Mouse (Mus musculus) neural tube, embryonic 13.5 days (tissue): ENCODE results near the gene Sp2. TPM values are rescaled to one million over a fixed set of nuclear protein-coding genes. Genes with fewer than 3 reads are reported as not detected.
A peak's percentile ranks its signal among the peaks of the same experiment; 100 is the strongest.

Experiments
- ATAC-seq: fragments of 200-750 bp; cut with Nextera tagmentation; 2 replicates; pipeline ENCODE4 v1.8.0; 2017; ENCODE audit warnings: low read depth, mild to moderate bottlenecking, moderate TSS enrichment, moderate library complexity
- H3K27ac ChIP-seq: fragments of 300-500 bp; sonication (generic); replicated peaks from 2 replicates; pipeline ENCODE4 v1.5.1; 2015; ENCODE audit warnings: moderate library complexity, mild to moderate bottlenecking, inconsistent platforms
- H3K27me3 ChIP-seq: fragments of 300-500 bp; sonication (generic); 2 replicates; pipeline ENCODE4 v1.6.1; 2015; ENCODE audit warnings: mild to moderate bottlenecking, inconsistent platforms
- H3K36me3 ChIP-seq: fragments of 300-500 bp; sonication (generic); 2 replicates; pipeline ENCODE4 v1.6.1; 2015; ENCODE audit warnings: mild to moderate bottlenecking, inconsistent platforms
- H3K4me1 ChIP-seq: fragments of 300-500 bp; sonication (generic); replicated peaks from 2 replicates; pipeline ENCODE4 v1.6.1; 2015; ENCODE audit warnings: inconsistent platforms
- H3K4me2 ChIP-seq: fragments of 300-500 bp; sonication (generic); 2 replicates; pipeline ENCODE4 v1.6.1; 2015; ENCODE audit warnings: inconsistent platforms, mild to moderate bottlenecking, moderate library complexity
- H3K4me3 ChIP-seq: fragments of 300-500 bp; sonication (generic); 2 replicates; pipeline ENCODE4 v1.5.1; 2015; ENCODE audit warnings: mild to moderate bottlenecking, inconsistent platforms
- H3K9ac ChIP-seq: fragments of 300-500 bp; sonication (generic); 2 replicates; pipeline ENCODE4 v1.6.1; 2015; ENCODE audit warnings: moderate library complexity, mild to moderate bottlenecking, inconsistent platforms
- H3K9me3 ChIP-seq: fragments of 300-500 bp; sonication (generic); 2 replicates; pipeline ENCODE4 v1.6.1; 2016; ENCODE audit warnings: inconsistent platforms
- WGBS: fragments of 180-500 bp; shearing (Covaris S2); methylation state at CpG from one replicate; pipeline ENCODE4 v1.1.7; 2015; 5-methylcytosine and 5-hydroxymethylcytosine counted together
- polyA plus RNA-seq: library from polyadenylated mRNA; unstranded; fragments of >200 nt; fragmentation: Nextera tagmentation; extraction: Ambion mirVana; gene quantifications from 2 replicates; pipeline ENCODE4 v1.2.1, GENCODE M21; 2015

Sp2 gene
- 15.9 and 16.7 TPM in 2 replicates for polyA plus RNA-seq

DNA sequence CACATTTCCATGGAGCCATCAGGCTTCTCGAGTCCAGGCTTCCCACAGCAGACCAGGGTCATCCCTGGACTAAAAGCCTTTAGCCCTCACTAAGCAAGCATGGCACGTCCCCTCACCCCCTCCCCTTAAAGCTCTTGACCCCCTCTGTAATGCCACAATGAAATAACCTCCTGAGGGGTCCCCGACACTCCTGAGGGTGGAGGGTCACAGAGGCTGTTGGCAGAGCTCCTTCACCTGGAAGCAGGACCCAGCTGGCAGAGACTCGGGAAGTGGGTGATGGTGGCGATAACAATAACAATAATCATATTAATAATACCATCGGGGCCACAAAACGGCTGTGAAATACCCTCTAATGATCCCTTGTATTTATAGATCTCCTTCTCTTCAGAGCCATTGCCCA lies at the start of gene Sp2:
Gene Sp2 (minus strand): TSS at position 101 of the 400 bp plus-strand sequence.
- no peaks in the 10 kb centered on the region for H3K9me3 ChIP-seq
- no peak for ATAC-seq
- H3K4me3 ChIP-seq, result no peak within 1 kb of the TSS
- peak within 1 kb of the TSS; percentile 33 for H3K4me2 ChIP-seq
- peaks cover 28% of the 10 kb centered on the region for H3K27me3 ChIP-seq
- peaks cover 25% of the 10 kb centered on the region for H3K4me1 ChIP-seq
- H3K9ac ChIP-seq, result peak within 1 kb of the TSS; percentile 43; the same call in 1 of the 2 replicates
- 29% methylated on average over 7 of the region's 7 CpGs for WGBS
- H3K27ac ChIP-seq, result no peak within 1 kb of the TSS
- no peaks in the 10 kb centered on the region for H3K36me3 ChIP-seq

DNA sequence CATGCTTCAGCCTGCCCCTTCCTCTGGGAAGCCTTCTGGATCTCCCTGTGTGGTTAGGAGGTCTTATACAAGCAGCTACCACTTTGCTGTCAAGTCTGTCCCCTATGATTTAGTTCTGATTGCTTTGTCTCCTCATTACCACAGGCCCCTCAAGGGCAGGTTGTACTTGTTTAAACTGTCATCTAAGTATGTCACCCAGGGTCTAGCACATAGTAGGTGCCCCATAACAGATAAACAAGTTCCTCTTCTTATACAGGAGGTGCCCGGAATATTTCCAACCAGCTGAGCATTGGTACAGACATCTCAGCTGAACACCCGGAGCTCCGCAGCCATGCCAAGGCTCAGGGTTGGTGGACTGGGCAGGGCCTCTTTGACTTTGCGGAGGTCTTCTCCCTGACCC lies 49.7 kb upstream of the Sp2 start:
- peaks cover 10% of the 10 kb centered on the region for H3K4me1 ChIP-seq
- no peak for ATAC-seq
- H3K27ac ChIP-seq, result no peak overlapping the region
- no peak overlapping the region for H3K4me3 ChIP-seq
- no peak overlapping the region for H3K4me2 ChIP-seq
- no peaks in the 10 kb centered on the region for H3K27me3 ChIP-seq
- no peaks in the 10 kb centered on the region for H3K36me3 ChIP-seq
- H3K9me3 ChIP-seq, result no peaks in the 10 kb centered on the region
- no peak overlapping the region for H3K9ac ChIP-seq
- 91% methylated on average over 4 of the region's 4 CpGs for WGBS

DNA sequence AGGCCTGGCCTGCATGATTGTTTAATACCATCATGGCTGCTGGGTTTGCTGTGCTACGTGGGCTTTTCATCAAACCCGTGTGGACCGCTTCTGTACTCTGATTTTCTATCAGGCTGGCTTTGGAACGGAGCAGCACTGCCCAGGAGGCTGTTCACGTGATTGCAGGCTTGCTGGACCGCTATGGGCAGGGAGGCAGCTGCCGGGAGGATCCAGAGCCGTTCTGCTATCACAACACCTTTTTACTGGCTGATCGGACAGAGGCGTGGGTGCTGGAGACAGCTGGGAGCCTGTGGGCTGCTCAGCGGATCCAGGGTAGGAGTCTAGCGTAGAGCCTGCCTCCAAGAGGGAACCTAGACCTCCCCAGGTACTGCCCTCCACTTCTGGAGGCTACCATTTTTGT lies 49.2 kb upstream of the Sp2 start:
- WGBS, result 88% methylated on average over 12 of the region's 12 CpGs
- Histone ChIP-seq H3K27me3 (no peaks in the 10 kb centered on the region), H3K4me2 (no peak overlapping the region), H3K4me1 (peaks cover 10% of the 10 kb centered on the region), H3K36me3 (no peaks in the 10 kb centered on the region), H3K4me3 (no peak overlapping the region), H3K9me3 (no peaks in the 10 kb centered on the region), H3K9ac (no peak overlapping the region), H3K27ac (no peak overlapping the region)
- no peak for ATAC-seq

DNA sequence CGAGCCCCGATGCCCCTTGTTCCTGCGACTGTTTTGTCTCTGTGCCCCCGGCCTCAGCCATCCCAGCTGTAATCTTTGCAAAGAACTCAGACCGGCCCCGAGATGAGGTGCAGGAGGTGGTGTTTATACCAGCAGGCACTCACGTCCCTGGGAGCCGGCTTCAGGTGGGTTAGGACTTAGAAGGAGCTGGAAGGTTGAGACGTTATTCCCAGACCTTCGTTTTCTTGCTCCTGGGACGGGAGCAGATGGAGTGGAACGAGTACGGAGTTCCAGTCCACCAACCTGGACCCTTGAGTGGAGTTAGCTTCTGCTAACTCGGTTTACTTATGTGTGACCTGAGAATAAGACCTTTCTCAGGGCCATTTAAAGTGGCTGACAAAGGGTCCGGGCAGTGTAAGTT lies 47.7 kb upstream of the Sp2 start:
- H3K27ac ChIP-seq, result peak overlapping the region; percentile 72; the same call in 1 of the 2 replicates
- no peak for ATAC-seq
- peak overlapping the region; percentile 79 for H3K4me2 ChIP-seq
- H3K36me3 ChIP-seq, result no peaks in the 10 kb centered on the region
- 27% methylated on average over 15 of the region's 15 CpGs for WGBS
- no peaks in the 10 kb centered on the region for H3K27me3 ChIP-seq
- H3K4me1 ChIP-seq, result peaks cover 15% of the 10 kb centered on the region
- H3K9me3 ChIP-seq, result no peaks in the 10 kb centered on the region
- H3K9ac ChIP-seq, result peak overlapping the region; percentile 76
- peak overlapping the region; percentile 57 for H3K4me3 ChIP-seq

DNA sequence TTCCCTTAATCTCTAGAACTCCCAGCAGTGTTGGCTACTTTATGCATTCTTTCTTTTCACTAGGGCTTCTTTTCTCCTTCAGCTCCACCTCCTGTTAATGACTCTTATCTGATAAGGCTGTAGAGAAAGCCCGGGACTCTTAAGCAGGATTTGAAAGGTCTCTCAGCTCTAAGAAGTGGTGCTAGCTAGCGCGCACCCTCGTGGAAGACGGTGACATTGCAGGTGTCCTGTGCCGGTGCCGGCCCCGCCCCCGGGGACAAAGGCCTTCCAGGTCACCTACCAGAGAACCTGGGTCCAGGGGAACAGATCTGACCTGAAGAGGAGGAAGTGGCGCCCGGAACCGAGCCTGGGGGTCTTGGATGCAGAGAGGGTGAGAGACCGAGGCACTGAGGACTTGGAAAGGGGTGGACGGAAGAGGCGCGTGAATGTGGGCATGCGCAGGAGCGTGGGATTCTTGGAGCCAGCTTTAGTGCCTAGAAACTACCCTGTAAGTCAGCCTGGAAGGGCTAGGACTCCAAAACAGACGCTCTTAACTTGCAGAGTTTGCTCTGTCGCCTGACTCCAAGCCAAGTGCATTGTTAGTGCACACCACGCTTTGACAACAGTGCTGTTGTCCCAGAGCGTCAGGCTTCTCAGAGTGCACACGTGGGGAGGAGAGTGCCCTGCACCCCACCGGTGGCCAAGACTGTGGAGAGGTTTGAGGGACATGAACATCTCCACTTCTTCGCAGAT lies 47.1 kb upstream of the Sp2 start, which contains the start of gene Scrn2:
Gene Scrn2 (plus strand): TSS at position 253 of the 732 bp plus-strand sequence.
- Histone ChIP-seq H3K4me3 (peak within 1 kb of the TSS; percentile 57), H3K36me3 (no peaks in the 10 kb centered on the region), H3K9me3 (no peaks in the 10 kb centered on the region), H3K9ac (peak within 1 kb of the TSS; percentile 76), H3K27ac (peak within 1 kb of the TSS; percentile 72), H3K4me1 (peaks cover 15% of the 10 kb centered on the region), H3K27me3 (peaks cover 4% of the 10 kb centered on the region), H3K4me2 (peak within 1 kb of the TSS; percentile 79)
- under 1% methylated on average over 25 of the region's 25 CpGs for WGBS
- ATAC-seq, result peak; percentile 79

DNA sequence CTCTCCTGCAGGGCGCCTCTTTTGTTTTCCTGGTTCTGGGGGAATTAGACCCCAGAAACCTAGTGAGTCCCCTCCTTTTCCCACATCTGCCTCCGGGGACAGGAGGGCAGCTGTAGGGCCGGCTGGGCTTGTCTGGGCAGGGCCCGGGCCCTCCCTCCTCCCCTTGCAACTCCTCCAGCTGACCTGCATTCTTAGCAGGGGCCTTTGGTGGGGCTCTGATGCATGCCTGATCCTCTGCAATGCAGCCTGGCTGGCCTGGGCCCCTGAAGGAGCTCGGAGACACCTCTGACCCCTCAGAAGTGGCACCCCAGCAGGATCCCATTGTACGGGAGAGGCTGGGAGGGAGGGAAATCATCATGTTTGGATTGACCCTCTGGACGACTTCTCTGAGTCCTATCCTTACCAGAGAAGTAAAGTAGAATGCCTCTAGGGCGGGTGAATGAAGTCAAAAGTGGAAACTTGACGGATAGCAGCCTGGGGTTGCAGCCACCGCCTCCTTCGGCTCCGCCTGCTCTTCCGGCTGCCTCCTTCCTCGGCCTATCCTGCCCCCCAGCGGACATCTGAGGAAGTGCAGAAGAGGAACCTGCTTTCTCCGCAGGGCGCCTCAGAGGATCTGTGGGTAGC lies 43.1 kb upstream of the Sp2 start:
- Histone ChIP-seq H3K4me2 (peak overlapping the region; percentile 50), H3K9me3 (no peaks in the 10 kb centered on the region), H3K27me3 (peaks cover 45% of the 10 kb centered on the region), H3K4me3 (peak overlapping the region; percentile 18), H3K27ac (no peak overlapping the region), H3K36me3 (no peaks in the 10 kb centered on the region), H3K4me1 (peaks cover 30% of the 10 kb centered on the region), H3K9ac (peak overlapping the region; percentile 53)
- 0 out of 2 replicates have a peak, but pooled peaks have one; percentile 14 for ATAC-seq
- 2% methylated on average over 17 of the region's 17 CpGs for WGBS

DNA sequence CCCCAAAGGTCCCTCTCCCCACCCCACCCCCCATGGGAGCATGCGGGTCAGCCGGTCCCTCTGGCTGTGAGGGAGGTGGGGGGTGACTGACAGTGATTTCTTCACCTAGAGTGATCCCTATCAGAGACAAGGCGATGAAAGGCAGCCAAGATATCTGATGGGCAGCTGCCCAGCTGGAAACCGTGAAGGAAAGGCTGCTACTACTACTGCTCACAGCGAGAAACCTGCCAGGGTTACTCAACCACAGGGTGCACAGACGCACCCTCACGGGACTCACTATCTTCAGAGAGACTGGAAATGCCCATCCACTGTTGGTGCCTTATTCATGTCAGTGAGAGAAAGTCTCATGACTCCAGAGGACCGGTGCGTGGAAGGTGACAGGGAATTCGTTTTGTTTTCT lies 42.2 kb upstream of the Sp2 start:
- H3K9ac ChIP-seq, result no peak overlapping the region
- H3K36me3 ChIP-seq, result no peaks in the 10 kb centered on the region
- no peak overlapping the region for H3K4me2 ChIP-seq
- ATAC-seq, result no peak
- WGBS, result 29% methylated on average over 10 of the region's 10 CpGs
- H3K4me1 ChIP-seq, result peaks cover 21% of the 10 kb centered on the region
- H3K27me3 ChIP-seq, result peaks cover 53% of the 10 kb centered on the region
- no peak overlapping the region for H3K27ac ChIP-seq
- H3K9me3 ChIP-seq, result no peaks in the 10 kb centered on the region
- no peak overlapping the region for H3K4me3 ChIP-seq

DNA sequence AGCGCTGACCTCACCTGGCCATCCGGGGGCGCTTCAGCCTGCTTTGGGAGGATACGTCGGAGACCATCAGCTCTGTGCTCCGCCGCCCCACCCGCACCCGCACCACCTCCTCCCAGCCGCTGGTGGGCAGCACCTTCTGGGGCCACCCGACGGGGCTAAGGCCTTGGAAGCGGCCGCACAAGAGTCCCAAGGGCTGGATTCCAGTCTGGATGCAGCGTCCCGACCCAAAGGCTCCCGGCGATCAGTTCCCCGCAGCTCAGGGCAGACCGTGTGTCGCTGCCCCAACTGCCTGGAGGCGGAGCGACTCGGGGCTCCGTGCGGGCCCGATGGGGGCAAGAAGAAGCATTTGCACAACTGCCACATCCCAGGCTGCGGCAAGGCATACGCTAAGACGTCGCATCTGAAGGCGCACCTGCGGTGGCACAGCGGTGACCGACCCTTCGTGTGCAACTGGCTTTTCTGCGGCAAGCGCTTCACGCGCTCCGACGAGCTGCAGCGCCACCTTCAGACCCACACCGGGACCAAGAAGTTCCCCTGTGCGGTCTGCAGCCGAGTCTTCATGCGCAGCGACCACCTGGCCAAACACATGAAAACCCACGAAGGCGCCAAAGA lies 39.2 kb upstream of the Sp2 start:
- H3K4me3 ChIP-seq, result peak overlapping the region; percentile 50
- peak overlapping the region; percentile 70 for H3K9ac ChIP-seq
- H3K27ac ChIP-seq, result no peak overlapping the region
- WGBS, result 1% methylated on average over 50 of the region's 50 CpGs
- peaks cover 39% of the 10 kb centered on the region for H3K4me1 ChIP-seq
- H3K36me3 ChIP-seq, result no peaks in the 10 kb centered on the region
- no peaks in the 10 kb centered on the region for H3K9me3 ChIP-seq
- peak overlapping the region; percentile 73 for H3K4me2 ChIP-seq
- peaks cover 81% of the 10 kb centered on the region for H3K27me3 ChIP-seq
- 0 out of 2 replicates have a peak, but pooled peaks have one; percentile 41 for ATAC-seq

DNA sequence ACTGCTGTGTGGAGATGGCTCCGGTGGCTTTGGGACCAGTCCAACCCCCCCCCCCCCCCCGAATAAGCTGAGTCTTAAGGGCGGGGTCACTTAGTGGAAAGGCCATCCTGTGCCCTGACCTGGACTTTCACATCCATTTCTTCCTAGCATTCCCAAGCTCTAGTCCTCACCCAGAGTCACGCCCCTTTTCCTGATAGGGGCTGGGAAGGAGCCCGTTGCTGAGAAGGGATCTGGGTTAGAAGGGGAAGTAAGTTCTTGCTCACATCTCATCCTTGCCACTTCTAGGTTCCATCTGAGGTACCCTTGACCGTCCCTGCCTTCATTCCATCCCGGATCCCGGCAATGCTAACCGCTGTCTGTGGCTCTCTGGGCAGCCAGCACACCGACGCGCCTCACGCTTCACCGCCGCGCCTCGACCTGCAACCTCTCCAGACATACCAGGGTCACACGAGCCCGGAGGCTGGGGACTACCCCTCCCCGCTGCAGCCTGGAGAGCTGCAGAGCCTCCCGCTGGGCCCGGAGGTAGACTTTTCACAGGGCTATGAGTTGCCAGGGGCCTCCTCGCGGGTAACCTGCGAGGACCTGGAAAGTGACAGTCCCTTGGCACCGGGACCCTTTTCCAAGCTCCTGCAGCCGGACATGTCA lies 38.5 kb upstream of the Sp2 start:
- peak overlapping the region; percentile 50 for H3K4me3 ChIP-seq
- 0 out of 2 replicates have a peak, but pooled peaks have one; percentile 33 for ATAC-seq
- H3K27me3 ChIP-seq, result peaks cover 89% of the 10 kb centered on the region
- no peaks in the 10 kb centered on the region for H3K36me3 ChIP-seq
- no peak overlapping the region for H3K9ac ChIP-seq
- H3K4me1 ChIP-seq, result peaks cover 39% of the 10 kb centered on the region
- H3K27ac ChIP-seq, result no peak overlapping the region
- 2% methylated on average over 27 of the region's 27 CpGs for WGBS
- peak overlapping the region; percentile 73 for H3K4me2 ChIP-seq
- no peaks in the 10 kb centered on the region for H3K9me3 ChIP-seq

DNA sequence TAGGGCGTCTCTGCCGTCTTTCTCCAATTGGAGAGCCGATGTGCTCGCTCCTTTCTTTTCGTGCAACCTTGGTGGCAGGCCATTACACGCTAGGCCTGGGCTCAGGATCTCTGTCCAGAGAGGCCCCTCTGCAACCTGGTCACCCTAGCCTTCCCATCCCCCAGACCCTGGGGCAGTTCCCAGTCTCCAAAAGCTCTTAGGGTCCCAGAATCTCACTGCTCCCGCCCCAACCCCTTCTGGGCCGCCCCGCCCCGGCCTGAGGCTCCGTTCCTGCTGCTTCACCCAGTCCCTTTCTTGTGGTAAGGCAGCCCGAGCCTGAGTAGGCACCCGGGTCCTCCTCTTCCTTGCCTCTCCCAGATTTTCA lies 36.6 kb upstream of the Sp2 start:
- 1% methylated on average over 13 of the region's 13 CpGs for WGBS
- Histone ChIP-seq H3K36me3 (no peaks in the 10 kb centered on the region), H3K4me3 (0 out of 2 replicates have a peak overlapping the region, but pooled peaks have one; percentile 31), H3K27me3 (peaks cover 96% of the 10 kb centered on the region), H3K9ac (no peak overlapping the region), H3K27ac (no peak overlapping the region), H3K4me2 (no peak overlapping the region), H3K4me1 (peaks cover 33% of the 10 kb centered on the region), H3K9me3 (no peaks in the 10 kb centered on the region)
- no peak; the same call in 1 of the 2 replicates for ATAC-seq

DNA sequence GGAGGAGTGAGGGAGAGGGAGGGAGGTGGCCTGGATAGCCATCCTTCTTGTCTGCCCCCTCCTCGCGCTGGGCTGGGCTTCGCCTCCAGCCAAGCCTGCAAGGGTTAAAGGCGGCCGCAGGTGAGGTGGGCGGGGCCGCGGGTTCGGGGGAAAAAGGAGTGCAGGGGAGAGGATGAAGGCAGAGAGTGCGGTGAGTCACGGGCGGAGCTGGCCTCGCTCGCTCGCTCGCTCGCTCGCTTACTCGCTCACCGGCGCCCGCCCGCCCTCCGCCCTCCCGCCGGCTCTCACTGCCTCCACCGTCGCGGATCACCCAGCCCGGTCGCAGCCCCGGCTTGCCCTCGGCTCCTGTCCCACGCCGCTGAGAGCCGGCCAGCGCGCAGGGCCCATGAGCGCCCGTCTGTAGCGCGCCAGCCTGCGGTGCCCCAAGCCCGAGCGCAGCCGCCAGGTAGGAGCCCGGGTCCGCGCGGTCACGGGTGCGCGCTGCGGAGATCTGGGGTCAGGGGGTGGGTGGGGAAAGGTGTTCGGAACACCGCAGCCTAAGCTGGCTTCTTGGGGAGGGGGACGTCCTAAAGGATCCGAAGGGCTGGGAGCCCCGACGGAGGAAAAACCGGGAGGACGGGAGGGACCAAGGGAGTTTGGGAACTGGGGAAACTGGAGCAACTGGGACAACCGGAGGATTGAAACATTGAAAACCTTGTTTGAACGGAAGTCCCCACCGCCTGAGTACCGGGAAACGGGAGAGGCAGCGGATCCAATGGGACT lies 36.0 kb upstream of the Sp2 start:
- Histone ChIP-seq H3K4me3 (peak overlapping the region; percentile 31), H3K36me3 (no peaks in the 10 kb centered on the region), H3K27me3 (peaks cover 96% of the 10 kb centered on the region), H3K4me2 (peak overlapping the region; percentile 50), H3K9me3 (no peaks in the 10 kb centered on the region), H3K9ac (peak overlapping the region; percentile 34; the same call in 1 of the 2 replicates), H3K4me1 (peaks cover 33% of the 10 kb centered on the region), H3K27ac (no peak overlapping the region)
- WGBS, result under 1% methylated on average over 62 of the region's 68 CpGs
- no peak for ATAC-seq
